Mouse (Mus musculus) midbrain, embryonic 14.5 days (tissue): ENCODE measurements around the gene Olfr469. TPM values are rescaled to one million over a fixed set of nuclear protein-coding genes. Genes with fewer than 3 reads are reported as not detected.

Source experiments
- ATAC-seq: fragments of 200-750 bp; cut with Nextera tagmentation; 2 replicates; pipeline ENCODE4 v1.8.0; 2017; ENCODE audit warnings: moderate number of reproducible peaks, moderate library complexity; ENCODE audit not compliant: low FRiP score, low TSS enrichment
- DNase-seq: peaks from one replicate; pipeline ENCODE4 v3.0.0-alpha.2; 2015
- H3K27ac ChIP-seq: fragments of 300-500 bp; sonication (generic); replicated peaks from 2 replicates; pipeline ENCODE4 v1.5.1; 2014; ENCODE audit warnings: mild to moderate bottlenecking, low read depth, low read length, moderate library complexity
- H3K27me3 ChIP-seq: fragments of 300-500 bp; sonication (generic); 2 replicates; pipeline ENCODE4 v1.6.1; 2014; ENCODE audit warnings: low read length, control low read depth, mixed read lengths; ENCODE audit not compliant: control insufficient read depth, insufficient read depth
- H3K36me3 ChIP-seq: fragments of 300-500 bp; sonication (generic); 2 replicates; pipeline ENCODE4 v1.6.1; 2014; ENCODE audit warnings: low read length, control low read depth; ENCODE audit not compliant: control insufficient read depth, insufficient read depth
- H3K4me1 ChIP-seq: fragments of 300-500 bp; sonication (generic); 2 replicates; pipeline ENCODE4 v1.6.1; 2014; ENCODE audit warnings: mild to moderate bottlenecking, antibody characterized with exemption, low read length, control low read depth; ENCODE audit not compliant: control insufficient read depth, insufficient read depth
- H3K4me2 ChIP-seq: fragments of 300-500 bp; sonication (generic); 2 replicates; pipeline ENCODE4 v1.6.1; 2014; ENCODE audit warnings: mild to moderate bottlenecking, low read length, moderate library complexity
- H3K4me3 ChIP-seq: fragments of 300-500 bp; sonication (generic); replicated peaks from 2 replicates; pipeline ENCODE4 v1.5.1; 2014; ENCODE audit warnings: low read depth, low read length
- H3K9ac ChIP-seq: fragments of 300-500 bp; sonication (generic); replicated peaks from 2 replicates; pipeline ENCODE4 v1.6.1; 2014; ENCODE audit warnings: mild to moderate bottlenecking, low read length, moderate library complexity
- H3K9me3 ChIP-seq: fragments of 300-500 bp; sonication (generic); 2 replicates; pipeline ENCODE4 v1.6.1; 2016; ENCODE audit warnings: low read length, control low read depth, mixed read lengths; ENCODE audit not compliant: control insufficient read depth
- WGBS: fragments of 180-500 bp; shearing (Covaris S2); extraction: QIAGEN DNeasy Blood & Tissue Kit; methylation state at CpG from one replicate; pipeline ENCODE4 v1.1.7; 2014; 5-methylcytosine and 5-hydroxymethylcytosine counted together
- polyA plus RNA-seq: library from polyadenylated mRNA; unstranded; fragments of >200 nt; fragmentation: Nextera tagmentation; extraction: Ambion mirVana; gene quantifications from 2 replicates; pipeline ENCODE4 v1.2.1, GENCODE M21; 2014

The Olfr469 gene
- polyA plus RNA-seq, 1 experiment from 2014 or later: not detected

- Histone ChIP-seq H3K4me3 (no peak overlapping the region), H3K9me3 (no peaks in the 10 kb centered on the region), H3K27ac (no peak overlapping the region), H3K9ac (no peak overlapping the region), H3K27me3 (no peaks in the 10 kb centered on the region), H3K36me3 (no peaks in the 10 kb centered on the region), H3K4me2 (no peak overlapping the region), H3K4me1 (no peaks in the 10 kb centered on the region)
- no peak; the same call in 1 of the 2 replicates for ATAC-seq
- peak; percentile 78 for DNase-seq
- 64% methylated on average over 3 of the region's 3 CpGs for WGBS
Observed at GRCm38 (mm10) chr7:107787977-107788620, 37.2 kb downstream of the Olfr469 start.

DNA sequence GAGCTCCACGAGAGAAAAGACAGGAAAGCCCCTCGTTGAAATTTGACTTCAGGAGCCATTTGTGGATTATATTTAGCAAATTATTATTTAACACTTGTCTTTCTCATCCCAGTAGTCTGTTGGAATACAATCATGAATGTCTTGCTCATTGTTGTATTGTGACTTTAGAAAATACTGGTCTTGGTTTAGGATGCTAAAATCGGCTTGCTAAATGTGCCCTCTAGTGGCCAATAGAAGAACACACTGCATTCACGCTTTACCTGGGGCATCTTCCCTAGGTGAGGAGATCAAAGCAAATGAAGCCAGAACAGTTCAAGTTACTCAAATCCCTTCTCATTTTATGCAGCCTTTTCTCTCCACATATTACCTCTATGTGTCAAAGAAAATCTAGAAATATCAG is 45.7 kb downstream of the Olfr469 start:
- ATAC-seq: no peak
- no peaks in the 10 kb centered on the region for H3K27me3 ChIP-seq
- peak; percentile 75 for DNase-seq
- no peaks in the 10 kb centered on the region for H3K4me1 ChIP-seq
- 48% methylated on average over 4 of the region's 4 CpGs for WGBS
- no peaks in the 10 kb centered on the region for H3K36me3 ChIP-seq
- no peak overlapping the region for H3K9ac ChIP-seq
- H3K4me3 ChIP-seq: no peak overlapping the region
- no peak overlapping the region for H3K27ac ChIP-seq
- no peak overlapping the region for H3K4me2 ChIP-seq
- H3K9me3 ChIP-seq: no peaks in the 10 kb centered on the region

DNA sequence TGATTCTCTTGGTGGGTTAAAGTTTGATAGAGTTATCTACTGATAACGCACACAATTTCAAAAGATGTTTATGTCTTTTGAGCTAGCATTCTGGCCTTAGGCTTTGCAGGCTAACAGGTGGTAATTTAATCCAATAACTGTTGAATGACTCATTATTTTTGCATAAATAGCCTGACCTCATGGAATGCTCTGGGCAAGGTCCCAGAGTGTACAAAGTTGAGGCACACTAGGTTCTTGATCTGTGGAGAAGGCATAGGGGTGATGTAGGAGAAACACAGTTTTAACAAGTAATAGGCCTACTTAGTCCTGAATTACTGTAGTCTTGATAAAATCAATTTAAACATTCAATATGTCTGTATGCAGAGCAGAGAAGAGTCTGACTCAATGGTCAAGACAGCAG is 47.1 kb downstream of the Olfr469 start:
- Histone ChIP-seq H3K9ac (no peak overlapping the region), H3K4me3 (no peak overlapping the region), H3K27ac (no peak overlapping the region), H3K4me1 (no peaks in the 10 kb centered on the region), H3K4me2 (no peak overlapping the region), H3K27me3 (no peaks in the 10 kb centered on the region), H3K9me3 (no peaks in the 10 kb centered on the region), H3K36me3 (no peaks in the 10 kb centered on the region)
- DNase-seq (no peak), ATAC-seq (no peak)
- 78% methylated on average over 1 of the region's 1 CpGs for WGBS

DNA sequence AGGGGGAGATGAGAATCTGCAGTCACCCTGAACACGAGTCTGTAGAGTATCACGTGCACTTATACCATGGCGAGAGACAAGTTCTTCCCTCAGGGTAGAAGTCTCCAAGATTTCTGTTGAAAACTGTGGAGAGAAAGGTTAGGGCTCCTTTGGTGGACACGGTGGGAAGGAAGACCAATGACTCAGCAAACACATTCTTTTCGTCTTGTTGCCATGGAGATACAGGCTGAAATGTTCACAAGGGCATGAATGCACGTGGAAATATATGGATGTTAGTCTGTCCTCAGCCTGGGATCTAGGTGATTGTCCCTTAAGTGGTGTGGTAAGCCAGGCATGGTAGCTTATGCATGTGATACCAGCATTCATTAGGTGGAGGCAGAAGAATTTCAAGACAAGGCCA is 54.5 kb downstream of the Olfr469 start:
- Histone ChIP-seq H3K4me3 (no peak overlapping the region), H3K27me3 (no peaks in the 10 kb centered on the region), H3K9me3 (no peaks in the 10 kb centered on the region), H3K27ac (no peak overlapping the region), H3K4me1 (no peaks in the 10 kb centered on the region), H3K4me2 (no peak overlapping the region), H3K9ac (no peak overlapping the region), H3K36me3 (no peaks in the 10 kb centered on the region)
- WGBS: 50% methylated on average over 6 of the region's 6 CpGs
- ATAC-seq: no peak
- no peak for DNase-seq

Other genes starting within 250 kb of the Olfr469 start
- 0.46 and 1.0 TPM in 2 replicates for gene Ppfibp2, start 230.3 kb downstream of the Olfr469 start, polyA plus RNA-seq
- gene 5330417H12Rik, start 200.4 kb downstream of the Olfr469 start, polyA plus RNA-seq: not detected in 2 replicates
- gene Cyb5r2, start 67.5 kb downstream of the Olfr469 start, polyA plus RNA-seq: not detected in 2 replicates
- not detected in 2 replicates for gene Ovch2, start 24.3 kb downstream of the Olfr469 start, polyA plus RNA-seq
- gene Olfr467, start 13.3 kb downstream of the Olfr469 start, polyA plus RNA-seq: not detected in 2 replicates
- gene Olfr470, start 21.9 kb upstream of the Olfr469 start, polyA plus RNA-seq: not detected in 2 replicates
- not detected in 2 replicates for gene Olfr472, start 72.4 kb upstream of the Olfr469 start, polyA plus RNA-seq
- gene Olfr473, start 104.9 kb upstream of the Olfr469 start, polyA plus RNA-seq: not detected in 2 replicates
- gene Olfr474, start 129.1 kb upstream of the Olfr469 start, polyA plus RNA-seq: not detected in 2 replicates
- gene Olfr476, start 139.3 kb upstream of the Olfr469 start, polyA plus RNA-seq: not detected in 2 replicates
- not detected in 2 replicates for gene Olfr477, start 161.2 kb upstream of the Olfr469 start, polyA plus RNA-seq
- not detected in 2 replicates for gene Olfr478, start 208.4 kb upstream of the Olfr469 start, polyA plus RNA-seq
- gene Olfr479, start 225.2 kb upstream of the Olfr469 start, polyA plus RNA-seq: not detected in 2 replicates
- not detected in 2 replicates for gene Olfr480, start 241.8 kb upstream of the Olfr469 start, polyA plus RNA-seq